Mouse (Mus musculus) neutrophil, adult 5-6 weeks (primary cell): ENCODE results near the gene Casp8. TPM values are rescaled to one million over a fixed set of nuclear protein-coding genes. Genes with fewer than 3 reads are reported as not detected.
"Not testable (repeated sequence)": the region's sequence is repeated elsewhere in the genome, so short reads cannot be mapped to it uniquely, and the experiment has no call there.

Experiments used
- ATAC-seq: fragments of 151-379, 151-347 bp; 2 replicates; pipeline ENCODE4 v1.8.0; 2017; ENCODE audit warnings: mild to moderate bottlenecking, moderate TSS enrichment; ENCODE audit not compliant: insufficient number of reproducible peaks, poor library complexity, low FRiP score, severe bottlenecking; ENCODE audit errors: extremely low read depth
- total RNA-seq: library from RNA; stranded (forward); fragments of 200-1000 nt; gene quantifications from 2 replicates; pipeline ENCODE4 v1.2.3, GENCODE M21; 2017

Casp8 gene
- total RNA-seq, 1 experiment from 2014 or later = 90.5 TPM

- no peak for ATAC-seq
Observed at GRCm38 (mm10) chr1:58796853-58797252, 1.7 kb downstream of the Casp8 start.

- peak; percentile 58 for ATAC-seq
Observed at GRCm38 (mm10) chr1:58797370-58797769, 2.2 kb downstream of the Casp8 start.

- no peak for ATAC-seq
Observed at GRCm38 (mm10) chr1:58798911-58799310, 3.7 kb downstream of the Casp8 start.

- ATAC-seq = not testable (repeated sequence)
Observed at GRCm38 (mm10) chr1:58800644-58801043, 5.5 kb downstream of the Casp8 start.

GRCm38 (mm10) chr1:58801558-58802285 is 6.5 kb downstream of the Casp8 start:
- no peak for ATAC-seq

GRCm38 (mm10) chr1:58802322-58803273 is 7.4 kb downstream of the Casp8 start:
- peak; percentile 83 for ATAC-seq

- ATAC-seq = peak; percentile 28; the same call in 1 of the 2 replicates
Observed at GRCm38 (mm10) chr1:58803531-58803930, 8.4 kb downstream of the Casp8 start.

- peak; percentile 31; the same call in 1 of the 2 replicates for ATAC-seq
Observed at GRCm38 (mm10) chr1:58806651-58807050, 11.5 kb downstream of the Casp8 start.

GRCm38 (mm10) chr1:58826319-58826718 is 31.1 kb downstream of the Casp8 start:
- no peak for ATAC-seq

- no peak for ATAC-seq
Observed at GRCm38 (mm10) chr1:58830741-58831140, 35.6 kb downstream of the Casp8 start.

- ATAC-seq = no peak
Observed at GRCm38 (mm10) chr1:58832198-58832597, 37.0 kb downstream of the Casp8 start.

- not testable (repeated sequence) for ATAC-seq
Observed at GRCm38 (mm10) chr1:58856811-58857210, 61.6 kb downstream of the Casp8 start.

GRCm38 (mm10) chr1:58859131-58859530 is 64.0 kb downstream of the Casp8 start:
- ATAC-seq = not testable (repeated sequence)

GRCm38 (mm10) chr1:58859738-58860365 is 64.7 kb downstream of the Casp8 start:
- ATAC-seq = not testable (repeated sequence)

- ATAC-seq = peak; percentile 96
Observed at GRCm38 (mm10) chr1:58860586-58860985, 65.4 kb downstream of the Casp8 start.

GRCm38 (mm10) chr1:58876500-58876899 is 81.3 kb downstream of the Casp8 start:
- peak; percentile 46; the same call in 1 of the 2 replicates for ATAC-seq

GRCm38 (mm10) chr1:58879291-58879690 is 84.1 kb downstream of the Casp8 start:
- not testable (repeated sequence) for ATAC-seq

GRCm38 (mm10) chr1:58883279-58883678 is 88.1 kb downstream of the Casp8 start:
- not testable (repeated sequence) for ATAC-seq

GRCm38 (mm10) chr1:58885646-58886045 is 90.5 kb downstream of the Casp8 start:
- ATAC-seq = no peak
